Mouse (Mus musculus) forebrain, embryonic 11.5 days (tissue): Measurements from ENCODE around the gene Cd180. TPM values are rescaled to one million over a fixed set of nuclear protein-coding genes. Genes with fewer than 3 reads are reported as not detected.

Experiments
- ATAC-seq: fragments of 200-750 bp; cut with Nextera tagmentation; replicated peaks from 2 replicates; pipeline ENCODE4 v1.8.0; 2017; ENCODE audit warnings: moderate TSS enrichment; ENCODE audit not compliant: low FRiP score
- DNase-seq: peaks from one replicate; pipeline ENCODE4 v3.0.0-alpha.2; 2017; ENCODE audit warnings: low spot score
- H3K27ac ChIP-seq: fragments of 300-500 bp; sonication (generic); 2 replicates; pipeline ENCODE4 v1.5.1; 2014; ENCODE audit warnings: low read depth, low read length
- H3K27me3 ChIP-seq: fragments of 300-500 bp; sonication (generic); 2 replicates; pipeline ENCODE4 v1.6.1; 2014; ENCODE audit warnings: mild to moderate bottlenecking, low read length, mixed read lengths; ENCODE audit not compliant: control insufficient read depth, insufficient read depth
- H3K36me3 ChIP-seq: fragments of 300-500 bp; sonication (generic); 2 replicates; pipeline ENCODE4 v1.6.1; 2014; ENCODE audit warnings: mild to moderate bottlenecking, low read length, moderate library complexity, mixed read lengths; ENCODE audit not compliant: control insufficient read depth, insufficient read depth
- H3K4me1 ChIP-seq: fragments of 300-500 bp; sonication (generic); replicated peaks from 2 replicates; pipeline ENCODE4 v1.6.1; 2014; ENCODE audit warnings: low read length, mixed read lengths; ENCODE audit not compliant: control insufficient read depth, insufficient read depth
- H3K4me2 ChIP-seq: fragments of 300-500 bp; sonication (generic); 2 replicates; pipeline ENCODE4 v1.6.1; 2014; ENCODE audit warnings: low read depth, mild to moderate bottlenecking, low read length, moderate library complexity, mixed read lengths; ENCODE audit not compliant: severe bottlenecking
- H3K4me3 ChIP-seq: fragments of 300-500 bp; sonication (generic); 2 replicates; pipeline ENCODE4 v1.5.1; 2014; ENCODE audit warnings: low read depth, low read length
- H3K9ac ChIP-seq: fragments of 300-500 bp; sonication (generic); 2 replicates; pipeline ENCODE4 v1.6.1; 2014; ENCODE audit warnings: low read length
- H3K9me3 ChIP-seq: fragments of 300-500 bp; sonication (generic); 2 replicates; pipeline ENCODE4 v1.6.1; 2016; ENCODE audit warnings: low read length, mixed read lengths; ENCODE audit not compliant: control insufficient read depth
- WGBS: fragments of 180-500 bp; shearing (Covaris S2); extraction: QIAGEN DNeasy Blood & Tissue Kit; methylation state at CpG from one replicate; pipeline ENCODE4 v1.1.7; 2014; 5-methylcytosine and 5-hydroxymethylcytosine counted together
- polyA plus RNA-seq: library from polyadenylated mRNA; unstranded; fragments of >200 nt; fragmentation: Nextera tagmentation; extraction: Ambion mirVana; gene quantifications from 2 replicates; pipeline ENCODE4 v1.2.1, GENCODE M21; 2014

Cd180 gene
- polyA plus RNA-seq = 0.41 and 0.60 TPM in 2 replicates

DNA sequence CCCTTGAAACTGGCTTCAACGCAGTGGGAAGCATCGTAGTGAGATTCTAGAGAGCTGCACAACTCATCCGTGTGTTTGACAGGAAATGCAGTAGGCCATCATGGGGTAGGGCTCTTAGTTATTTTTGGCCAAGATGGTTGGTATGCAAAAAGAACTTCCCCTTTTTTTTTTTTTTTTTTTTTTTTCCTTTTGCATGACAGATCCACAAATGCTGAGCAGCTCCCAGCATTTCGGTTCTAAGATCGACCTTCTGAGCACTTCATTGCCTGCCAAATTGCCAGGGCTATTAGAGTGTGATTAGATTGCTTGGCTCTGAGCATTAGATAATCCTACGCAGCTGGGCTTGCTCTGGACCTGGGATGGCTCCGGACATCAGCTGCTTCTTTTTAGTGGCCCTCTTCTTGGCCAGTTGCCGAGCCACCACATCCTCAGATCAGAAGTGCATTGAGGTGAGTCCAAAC is at the start of gene Cd180:
TSS of gene Cd180 (plus strand) at position 218 of the 461 bp plus-strand sequence.
- no peak within 1 kb of the TSS for H3K4me3 ChIP-seq
- 0 out of 2 replicates have a peak, but pooled peaks cover 2% of the 10 kb centered on the region for H3K4me1 ChIP-seq
- no peak for DNase-seq
- no peak within 1 kb of the TSS for H3K9ac ChIP-seq
- no peaks in the 10 kb centered on the region for H3K27me3 ChIP-seq
- no peaks in the 10 kb centered on the region for H3K36me3 ChIP-seq
- WGBS = 86% methylated on average over 8 of the region's 8 CpGs
- no peaks in the 10 kb centered on the region for H3K9me3 ChIP-seq
- H3K27ac ChIP-seq = no peak within 1 kb of the TSS
- no peak for ATAC-seq
- no peak within 1 kb of the TSS for H3K4me2 ChIP-seq

DNA sequence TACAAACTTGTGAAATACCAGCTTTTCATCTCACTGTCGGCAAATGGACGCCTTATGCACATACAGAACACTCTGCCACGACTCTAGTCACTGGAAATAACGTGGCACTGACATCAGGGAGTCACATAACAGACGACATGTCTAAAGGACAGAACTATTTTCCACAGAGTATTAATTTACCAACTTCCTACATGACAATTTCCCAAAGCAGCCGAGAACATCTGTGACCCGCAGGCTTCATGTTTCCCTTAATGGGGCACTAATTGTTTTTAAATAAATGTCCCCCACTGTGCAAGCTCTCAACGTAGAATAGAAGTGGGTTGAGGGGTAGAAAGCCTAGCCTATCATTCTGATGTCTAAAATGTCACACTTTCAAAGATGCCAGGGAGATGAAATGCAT is 49.0 kb upstream of the Cd180 start:
- 31% methylated on average over 8 of the region's 8 CpGs for WGBS
- H3K27ac ChIP-seq = no peak overlapping the region
- no peaks in the 10 kb centered on the region for H3K36me3 ChIP-seq
- peak overlapping the region; percentile 29; the same call in 1 of the 2 replicates for H3K4me2 ChIP-seq
- H3K4me3 ChIP-seq = no peak overlapping the region
- H3K9ac ChIP-seq = no peak overlapping the region
- DNase-seq (no peak), ATAC-seq (peak; percentile 47; the same call in 1 of the 2 replicates)
- H3K9me3 ChIP-seq = no peaks in the 10 kb centered on the region
- H3K27me3 ChIP-seq = no peaks in the 10 kb centered on the region; the same call in 1 of the 2 replicates
- H3K4me1 ChIP-seq = peaks cover 1% of the 10 kb centered on the region; the same call in 1 of the 2 replicates

DNA sequence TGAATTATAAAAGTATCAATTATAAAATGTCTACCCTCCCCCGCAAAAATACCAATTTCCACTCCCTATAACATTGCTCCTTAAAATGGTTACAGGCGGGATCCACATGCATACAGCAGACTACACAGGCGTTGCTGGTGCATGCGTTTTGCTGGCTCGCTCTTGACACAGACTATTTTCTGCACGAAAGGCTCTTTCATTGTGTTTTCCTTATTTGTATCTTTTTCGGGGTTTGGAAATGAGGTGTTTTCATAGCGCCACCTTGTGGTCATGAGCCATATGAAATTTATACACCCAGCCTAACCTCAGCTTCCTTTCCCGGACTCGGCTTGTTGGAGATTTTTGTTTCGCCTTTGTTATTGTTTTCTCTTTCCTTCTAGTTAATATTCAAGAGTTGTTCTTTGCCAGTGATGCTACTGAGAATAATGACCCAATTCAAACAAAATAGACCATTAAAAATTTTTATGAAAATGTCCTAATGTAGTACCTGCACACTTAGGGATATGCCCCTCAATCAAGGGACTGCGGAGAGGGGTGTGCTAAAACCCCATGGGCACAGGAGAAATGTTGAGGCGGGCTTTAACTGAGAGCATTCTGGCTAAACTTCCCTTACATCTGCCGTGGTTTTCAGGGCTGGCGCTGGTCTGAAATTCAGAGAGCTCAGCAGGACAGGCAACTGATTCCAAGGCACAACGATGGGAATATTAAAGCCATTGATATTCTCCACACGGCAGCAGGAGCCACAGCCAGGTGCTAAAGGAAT is 48.4 kb upstream of the Cd180 start:
- Histone ChIP-seq H3K4me1 (peaks cover 1% of the 10 kb centered on the region; the same call in 1 of the 2 replicates), H3K9ac (no peak overlapping the region), H3K27ac (no peak overlapping the region), H3K36me3 (no peaks in the 10 kb centered on the region), H3K4me3 (no peak overlapping the region), H3K9me3 (no peaks in the 10 kb centered on the region), H3K27me3 (no peaks in the 10 kb centered on the region; the same call in 1 of the 2 replicates), H3K4me2 (peak overlapping the region; percentile 29; the same call in 1 of the 2 replicates)
- peak; percentile 76 for ATAC-seq
- 28% methylated on average over 17 of the region's 17 CpGs for WGBS
- DNase-seq = peak; percentile 71

DNA sequence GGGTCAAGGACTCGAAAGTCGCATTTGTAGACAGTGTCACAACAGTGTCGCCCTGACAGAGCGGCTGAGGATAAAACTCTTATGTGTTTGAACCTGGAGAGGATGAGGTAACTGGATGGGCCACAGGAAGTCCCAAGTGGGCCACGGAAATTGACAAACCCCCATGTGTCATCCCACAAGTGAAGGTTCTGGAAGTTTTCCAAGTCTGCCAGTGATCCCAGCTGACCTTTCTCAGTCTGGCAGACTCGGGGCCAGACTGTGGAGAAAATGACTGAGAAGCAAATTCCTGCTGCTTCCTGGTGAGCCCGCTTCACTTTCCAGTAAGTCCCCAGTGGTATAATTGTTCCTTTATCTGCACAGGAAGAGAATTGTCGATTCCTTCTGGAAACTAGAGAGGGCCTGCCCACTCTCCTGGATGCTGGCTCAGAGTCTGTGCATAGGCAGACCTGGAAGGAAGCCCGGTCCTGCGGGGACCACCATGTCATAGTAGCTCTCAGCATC is 47.0 kb upstream of the Cd180 start:
- ATAC-seq (no peak), DNase-seq (peak; percentile 38)
- Histone ChIP-seq H3K9ac (no peak overlapping the region), H3K36me3 (no peaks in the 10 kb centered on the region), H3K4me3 (no peak overlapping the region), H3K27me3 (no peaks in the 10 kb centered on the region; the same call in 1 of the 2 replicates), H3K4me2 (no peak overlapping the region), H3K27ac (no peak overlapping the region), H3K9me3 (no peaks in the 10 kb centered on the region), H3K4me1 (peaks cover 1% of the 10 kb centered on the region; the same call in 1 of the 2 replicates)
- 83% methylated on average over 10 of the region's 10 CpGs for WGBS

DNA sequence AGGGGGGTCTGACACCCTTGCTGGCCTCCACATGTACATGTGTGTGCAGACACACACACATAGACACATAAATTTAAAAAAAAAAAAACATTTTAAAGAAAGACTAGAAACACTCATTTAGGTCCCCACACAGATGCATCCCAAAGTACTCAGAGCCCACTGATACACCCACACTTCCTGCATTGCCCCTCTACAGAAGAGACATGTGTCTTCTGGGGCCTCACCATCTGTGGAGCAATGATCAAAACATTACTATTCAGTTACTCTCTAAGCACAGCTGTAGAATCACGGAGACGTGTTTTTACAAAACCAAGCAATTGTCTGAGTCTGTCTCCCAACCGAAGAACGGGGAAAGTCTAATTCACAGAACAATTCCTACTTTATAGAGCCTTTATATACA is 45.8 kb upstream of the Cd180 start:
- Histone ChIP-seq H3K27ac (no peak overlapping the region), H3K36me3 (no peaks in the 10 kb centered on the region), H3K4me2 (no peak overlapping the region), H3K4me1 (peaks cover 1% of the 10 kb centered on the region; the same call in 1 of the 2 replicates), H3K9ac (no peak overlapping the region), H3K9me3 (no peaks in the 10 kb centered on the region), H3K27me3 (no peaks in the 10 kb centered on the region; the same call in 1 of the 2 replicates), H3K4me3 (no peak overlapping the region)
- ATAC-seq = no peak
- no peak for DNase-seq
- WGBS = 86% methylated on average over 4 of the region's 4 CpGs

DNA sequence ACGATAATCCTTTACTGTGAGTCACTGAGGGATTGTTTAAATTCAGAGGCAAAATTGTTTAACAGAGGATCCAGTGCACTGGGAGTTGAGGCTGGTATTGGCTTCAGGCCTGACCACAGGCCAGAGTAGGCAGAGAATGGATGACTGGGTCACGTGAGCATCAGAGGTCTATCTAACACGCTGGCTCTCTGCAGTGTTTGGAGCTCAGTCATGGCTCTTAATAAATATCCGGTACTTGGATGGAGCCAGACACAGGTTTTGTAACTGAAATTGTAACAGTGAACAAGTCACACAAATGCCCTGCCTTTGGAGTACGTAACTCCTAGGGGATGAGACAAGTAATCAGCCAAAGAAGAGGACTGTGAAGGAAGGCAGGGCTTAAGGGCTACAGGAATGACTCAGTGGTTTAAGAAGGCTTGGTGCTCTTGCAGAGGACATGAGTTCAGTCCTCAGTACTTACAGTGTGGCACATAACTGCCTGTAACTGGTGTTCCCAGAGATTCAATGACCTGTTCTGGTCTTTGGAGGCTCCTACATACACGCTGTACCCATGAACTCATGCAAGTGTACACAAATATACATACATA is 41.0 kb upstream of the Cd180 start:
- ATAC-seq = no peak
- H3K4me2 ChIP-seq = no peak overlapping the region
- no peaks in the 10 kb centered on the region for H3K4me1 ChIP-seq
- no peaks in the 10 kb centered on the region for H3K36me3 ChIP-seq
- H3K9ac ChIP-seq = no peak overlapping the region
- no peak overlapping the region for H3K27ac ChIP-seq
- H3K27me3 ChIP-seq = no peaks in the 10 kb centered on the region
- DNase-seq = no peak
- WGBS = 88% methylated on average over 6 of the region's 6 CpGs
- no peaks in the 10 kb centered on the region for H3K9me3 ChIP-seq
- no peak overlapping the region for H3K4me3 ChIP-seq

DNA sequence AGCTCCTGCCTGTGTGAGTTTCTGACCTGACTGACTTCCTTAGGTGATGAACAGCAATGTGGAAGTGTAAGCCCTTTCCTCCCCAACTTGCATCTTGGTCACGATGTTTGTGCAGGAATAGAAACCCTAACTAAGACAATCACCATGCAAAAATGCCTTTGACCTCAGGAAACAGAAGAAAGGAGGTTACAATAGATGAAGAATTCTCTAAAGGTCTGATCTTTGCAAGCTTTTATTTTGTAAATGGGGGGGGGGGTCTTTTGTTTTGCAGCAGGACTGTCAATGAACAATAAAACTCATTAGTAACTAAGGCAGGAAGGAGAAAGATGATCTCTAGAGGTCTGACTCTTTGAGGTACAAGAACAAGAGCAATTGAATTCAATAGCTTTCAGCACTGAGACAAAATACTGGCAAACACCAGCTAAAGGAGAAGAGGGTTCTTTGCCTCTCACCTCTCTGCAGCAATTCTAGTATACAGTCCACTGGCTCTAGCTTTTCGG is 38.2 kb upstream of the Cd180 start:
- Histone ChIP-seq H3K27me3 (no peaks in the 10 kb centered on the region), H3K9me3 (no peaks in the 10 kb centered on the region), H3K27ac (no peak overlapping the region), H3K4me2 (no peak overlapping the region), H3K36me3 (no peaks in the 10 kb centered on the region), H3K4me3 (no peak overlapping the region), H3K4me1 (no peaks in the 10 kb centered on the region), H3K9ac (no peak overlapping the region)
- ATAC-seq (no peak), DNase-seq (no peak)
- WGBS = 74% methylated on average over 2 of the region's 2 CpGs

DNA sequence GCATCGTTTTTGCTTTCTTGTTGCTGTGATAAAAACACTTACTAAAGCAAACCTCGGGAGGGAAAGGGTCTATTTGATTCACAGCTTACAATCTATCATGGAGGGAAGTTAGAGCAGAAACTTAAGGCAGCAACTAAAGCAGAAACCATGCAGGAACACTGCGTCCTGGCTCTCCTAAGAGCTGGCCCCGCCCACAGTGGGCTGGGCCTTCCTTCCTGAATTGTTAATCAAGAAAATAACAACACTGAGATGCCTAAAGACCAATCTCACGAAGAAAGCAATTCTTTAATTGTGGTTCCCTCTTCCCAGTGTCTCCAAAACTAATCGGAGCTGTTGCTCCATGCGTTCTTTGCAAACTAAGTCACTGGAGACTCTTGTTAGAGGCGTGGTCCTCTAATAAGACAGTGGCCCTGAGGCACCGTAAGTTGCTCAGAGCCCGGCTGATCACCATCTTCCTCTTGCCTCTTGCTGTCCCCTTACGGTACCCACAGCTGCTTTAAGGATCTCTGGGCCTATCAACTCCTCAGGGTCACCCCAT is 37.1 kb upstream of the Cd180 start:
- WGBS = 72% methylated on average over 11 of the region's 11 CpGs
- no peaks in the 10 kb centered on the region for H3K36me3 ChIP-seq
- H3K4me2 ChIP-seq = no peak overlapping the region
- H3K4me1 ChIP-seq = no peaks in the 10 kb centered on the region
- no peak overlapping the region for H3K9ac ChIP-seq
- no peaks in the 10 kb centered on the region for H3K9me3 ChIP-seq
- no peaks in the 10 kb centered on the region for H3K27me3 ChIP-seq
- no peak for ATAC-seq
- no peak for DNase-seq
- H3K27ac ChIP-seq = no peak overlapping the region
- no peak overlapping the region for H3K4me3 ChIP-seq
